Mouse (Mus musculus): Measurements from ENCODE around the gene Itih2. TPM values are rescaled to one million over a fixed set of nuclear protein-coding genes. Genes with fewer than 3 reads are reported as not detected.

The Itih2 gene
- polyA plus RNA-seq, 1 experiment from 2014 or later = 0.36 TPM

- WGBS = under 1% methylated on average over 28 of the region's 28 CpGs
- Histone ChIP-seq H3K9me3 (ENCODE audit: control insufficient read depth, low read length) (no peaks in the 10 kb centered on the region), H3K27me3 (ENCODE audit: control insufficient read depth, insufficient read depth, low read length) (no peaks in the 10 kb centered on the region), H3K9ac (ENCODE audit: low read length) (peak overlapping the region; percentile 89), H3K4me3 (ENCODE audit: low read depth, low read length) (peak overlapping the region; percentile 70), H3K4me1 (ENCODE audit: control insufficient read depth, insufficient read depth, low read length) (peaks cover 11% of the 10 kb centered on the region; the same call in 1 of the 2 replicates), H3K27ac (replicated peaks; ENCODE audit: low read depth, low read length) (peak overlapping the region; percentile 49), H3K4me2 (ENCODE audit: low read depth, severe bottlenecking) (peak overlapping the region; percentile 77), H3K36me3 (ENCODE audit: control insufficient read depth, insufficient read depth, low read length) (peaks cover 2% of the 10 kb centered on the region; the same call in 1 of the 2 replicates)
- DNase-seq (ENCODE audit: low spot score) (no peak), ATAC-seq (ENCODE audit: insufficient number of reproducible peaks, low FRiP score, low TSS enrichment, low read depth) (no peak; the same call in 1 of the 2 replicates)
Measured at GRCm38 (mm10) chr2:10079745-10080309, 51.4 kb downstream of the Itih2 start.

DNA sequence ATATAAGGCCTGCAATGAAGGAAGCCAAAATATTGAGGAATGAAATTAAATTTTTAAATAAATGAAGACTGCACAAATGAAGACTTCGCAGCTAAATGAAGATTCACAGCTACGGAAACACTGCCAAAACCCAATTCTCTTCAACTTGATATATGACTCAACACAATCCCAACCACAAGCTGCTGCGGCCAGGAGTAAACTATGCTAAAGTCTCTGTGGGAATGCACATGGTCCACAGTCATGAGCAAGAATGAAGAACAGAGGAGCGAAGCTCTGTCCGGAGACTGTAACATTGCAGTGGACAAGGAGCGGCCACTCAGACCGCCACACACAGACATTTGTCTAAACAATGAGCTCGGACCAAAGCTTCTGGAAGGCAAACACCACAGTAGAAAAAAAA, 54.5 kb downstream of the Itih2 start:
- no peak overlapping the region for H3K9ac ChIP-seq (ENCODE audit: low read length)
- H3K36me3 ChIP-seq (ENCODE audit: control insufficient read depth, insufficient read depth, low read length) = peaks cover 6% of the 10 kb centered on the region; the same call in 1 of the 2 replicates
- WGBS = 90% methylated on average over 8 of the region's 8 CpGs
- H3K4me2 ChIP-seq (ENCODE audit: low read depth, severe bottlenecking) = no peak overlapping the region
- H3K4me1 ChIP-seq (ENCODE audit: control insufficient read depth, insufficient read depth, low read length) = peaks cover 11% of the 10 kb centered on the region; the same call in 1 of the 2 replicates
- no peaks in the 10 kb centered on the region for H3K9me3 ChIP-seq (ENCODE audit: control insufficient read depth, low read length)
- H3K27ac ChIP-seq (replicated peaks; ENCODE audit: low read depth, low read length) = no peak overlapping the region
- H3K27me3 ChIP-seq (ENCODE audit: control insufficient read depth, insufficient read depth, low read length) = no peaks in the 10 kb centered on the region
- no peak for DNase-seq (ENCODE audit: low spot score)
- no peak for ATAC-seq (ENCODE audit: insufficient number of reproducible peaks, low FRiP score, low TSS enrichment, low read depth)
- H3K4me3 ChIP-seq (ENCODE audit: low read depth, low read length) = no peak overlapping the region

- Histone ChIP-seq H3K27ac (replicated peaks; ENCODE audit: low read depth, low read length) (no peak overlapping the region), H3K4me3 (ENCODE audit: low read depth, low read length) (no peak overlapping the region), H3K9ac (ENCODE audit: low read length) (no peak overlapping the region), H3K9me3 (ENCODE audit: control insufficient read depth, low read length) (no peaks in the 10 kb centered on the region), H3K36me3 (ENCODE audit: control insufficient read depth, insufficient read depth, low read length) (peaks cover 6% of the 10 kb centered on the region; the same call in 1 of the 2 replicates), H3K4me2 (ENCODE audit: low read depth, severe bottlenecking) (no peak overlapping the region), H3K4me1 (ENCODE audit: control insufficient read depth, insufficient read depth, low read length) (peaks cover 9% of the 10 kb centered on the region; the same call in 1 of the 2 replicates), H3K27me3 (ENCODE audit: control insufficient read depth, insufficient read depth, low read length) (no peaks in the 10 kb centered on the region)
- DNase-seq (ENCODE audit: low spot score) = no peak
- 84% methylated on average over 7 of the region's 7 CpGs for WGBS
- ATAC-seq (ENCODE audit: insufficient number of reproducible peaks, low FRiP score, low TSS enrichment, low read depth) = no peak
Measured at GRCm38 (mm10) chr2:10074470-10074869, 56.7 kb downstream of the Itih2 start.

- 71% methylated on average over 7 of the region's 7 CpGs for WGBS
- Histone ChIP-seq H3K4me3 (ENCODE audit: low read depth, low read length) (no peak overlapping the region), H3K27me3 (ENCODE audit: control insufficient read depth, insufficient read depth, low read length) (no peaks in the 10 kb centered on the region), H3K9me3 (ENCODE audit: control insufficient read depth, low read length) (no peaks in the 10 kb centered on the region), H3K4me2 (ENCODE audit: low read depth, severe bottlenecking) (no peak overlapping the region), H3K9ac (ENCODE audit: low read length) (no peak overlapping the region), H3K36me3 (ENCODE audit: control insufficient read depth, insufficient read depth, low read length) (peaks cover 15% of the 10 kb centered on the region), H3K4me1 (ENCODE audit: control insufficient read depth, insufficient read depth, low read length) (no peaks in the 10 kb centered on the region), H3K27ac (replicated peaks; ENCODE audit: low read depth, low read length) (no peak overlapping the region)
- DNase-seq (ENCODE audit: low spot score) (no peak), ATAC-seq (ENCODE audit: insufficient number of reproducible peaks, low FRiP score, low TSS enrichment, low read depth) (no peak)
Measured at GRCm38 (mm10) chr2:10071751-10072150, 59.4 kb downstream of the Itih2 start.

DNA sequence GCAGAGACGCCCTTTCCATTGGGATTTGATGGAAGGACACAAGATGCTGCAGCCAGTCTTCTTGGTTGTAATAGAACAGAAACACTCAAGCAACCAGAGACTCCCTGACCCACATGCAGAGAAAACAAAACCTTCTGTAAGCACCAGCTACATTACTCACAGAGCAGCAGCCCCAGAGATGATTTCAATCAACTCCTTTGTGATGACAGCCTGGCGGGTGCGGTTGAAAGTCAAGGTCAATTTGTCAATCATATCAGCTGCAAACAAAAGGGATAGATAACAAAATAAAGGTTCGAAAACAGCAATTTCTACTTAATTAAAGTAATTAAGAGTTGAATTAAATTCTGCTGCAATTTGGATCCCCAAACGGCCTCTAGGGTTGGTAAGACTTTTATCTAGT, 72.4 kb downstream of the Itih2 start:
- no peaks in the 10 kb centered on the region for H3K4me1 ChIP-seq (ENCODE audit: control insufficient read depth, insufficient read depth, low read length)
- no peak overlapping the region for H3K4me2 ChIP-seq (ENCODE audit: low read depth, severe bottlenecking)
- H3K36me3 ChIP-seq (ENCODE audit: control insufficient read depth, insufficient read depth, low read length) = peaks cover 16% of the 10 kb centered on the region; the same call in 1 of the 2 replicates
- DNase-seq (ENCODE audit: low spot score) (no peak), ATAC-seq (ENCODE audit: insufficient number of reproducible peaks, low FRiP score, low TSS enrichment, low read depth) (no peak)
- no peak overlapping the region for H3K27ac ChIP-seq (replicated peaks; ENCODE audit: low read depth, low read length)
- 93% methylated on average over 5 of the region's 5 CpGs for WGBS
- no peak overlapping the region for H3K4me3 ChIP-seq (ENCODE audit: low read depth, low read length)
- no peaks in the 10 kb centered on the region for H3K9me3 ChIP-seq (ENCODE audit: control insufficient read depth, low read length)
- H3K27me3 ChIP-seq (ENCODE audit: control insufficient read depth, insufficient read depth, low read length) = no peaks in the 10 kb centered on the region
- H3K9ac ChIP-seq (ENCODE audit: low read length) = no peak overlapping the region

- H3K4me1 ChIP-seq (ENCODE audit: control insufficient read depth, insufficient read depth, low read length) = peaks cover 5% of the 10 kb centered on the region; the same call in 1 of the 2 replicates
- no peak overlapping the region for H3K4me3 ChIP-seq (ENCODE audit: low read depth, low read length)
- DNase-seq (ENCODE audit: low spot score) = no peak
- no peak overlapping the region for H3K27ac ChIP-seq (replicated peaks; ENCODE audit: low read depth, low read length)
- no peaks in the 10 kb centered on the region for H3K27me3 ChIP-seq (ENCODE audit: control insufficient read depth, insufficient read depth, low read length)
- no peaks in the 10 kb centered on the region for H3K9me3 ChIP-seq (ENCODE audit: control insufficient read depth, low read length)
- 93% methylated on average over 1 of the region's 1 CpGs for WGBS
- peaks cover 5% of the 10 kb centered on the region; the same call in 1 of the 2 replicates for H3K36me3 ChIP-seq (ENCODE audit: control insufficient read depth, insufficient read depth, low read length)
- no peak overlapping the region for H3K4me2 ChIP-seq (ENCODE audit: low read depth, severe bottlenecking)
- ATAC-seq (ENCODE audit: insufficient number of reproducible peaks, low FRiP score, low TSS enrichment, low read depth) = no peak
- H3K9ac ChIP-seq (ENCODE audit: low read length) = no peak overlapping the region
Measured at GRCm38 (mm10) chr2:10051996-10052395, 79.2 kb downstream of the Itih2 start.

DNA sequence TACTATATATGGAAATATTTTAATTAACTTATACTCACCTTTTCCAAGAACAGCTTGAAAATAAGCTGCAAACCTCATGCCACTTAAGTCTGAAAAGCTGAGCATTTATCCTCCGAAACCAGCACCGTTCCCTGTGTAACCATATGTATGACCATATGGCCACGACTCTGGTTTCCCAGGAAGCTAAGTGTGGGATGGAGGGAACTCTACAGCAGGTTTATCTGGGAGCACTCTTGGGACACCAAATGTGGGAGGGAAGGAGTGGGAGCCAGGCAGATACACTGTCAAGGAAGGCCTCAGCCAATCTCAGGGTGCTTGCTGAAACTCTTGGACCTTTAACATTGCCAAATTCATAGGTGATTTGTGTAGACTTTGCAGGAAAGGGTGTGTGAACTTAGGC, 80.3 kb downstream of the Itih2 start:
- WGBS = 78% methylated on average over 3 of the region's 3 CpGs
- Histone ChIP-seq H3K9ac (ENCODE audit: low read length) (no peak overlapping the region), H3K9me3 (ENCODE audit: control insufficient read depth, low read length) (no peaks in the 10 kb centered on the region), H3K27me3 (ENCODE audit: control insufficient read depth, insufficient read depth, low read length) (no peaks in the 10 kb centered on the region), H3K4me2 (ENCODE audit: low read depth, severe bottlenecking) (no peak overlapping the region), H3K4me1 (ENCODE audit: control insufficient read depth, insufficient read depth, low read length) (peaks cover 5% of the 10 kb centered on the region; the same call in 1 of the 2 replicates), H3K36me3 (ENCODE audit: control insufficient read depth, insufficient read depth, low read length) (peaks cover 5% of the 10 kb centered on the region; the same call in 1 of the 2 replicates), H3K4me3 (ENCODE audit: low read depth, low read length) (no peak overlapping the region), H3K27ac (replicated peaks; ENCODE audit: low read depth, low read length) (no peak overlapping the region)
- ATAC-seq (ENCODE audit: insufficient number of reproducible peaks, low FRiP score, low TSS enrichment, low read depth) (no peak), DNase-seq (ENCODE audit: low spot score) (no peak)

DNA sequence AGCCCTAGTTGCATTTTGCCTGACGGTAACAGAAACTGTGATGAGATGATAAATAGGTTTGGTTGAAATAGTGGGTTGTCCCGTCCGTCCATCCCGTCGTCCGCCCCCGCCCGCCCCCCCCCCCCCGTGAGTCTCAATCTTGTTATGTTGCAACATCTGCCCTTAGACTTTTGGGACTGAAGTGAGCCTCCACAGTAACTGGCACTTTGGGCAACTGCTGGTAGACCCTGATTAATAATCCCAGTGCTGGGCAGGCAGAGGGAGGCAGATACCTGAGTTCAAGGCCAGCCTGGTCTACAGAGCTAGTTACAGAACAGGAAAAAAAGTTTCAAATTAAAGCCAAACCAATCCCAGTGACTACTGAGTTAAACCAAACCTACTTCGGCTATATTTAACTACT, 81.7 kb downstream of the Itih2 start:
- DNase-seq (ENCODE audit: low spot score) (no peak), ATAC-seq (ENCODE audit: insufficient number of reproducible peaks, low FRiP score, low TSS enrichment, low read depth) (no peak)
- Histone ChIP-seq H3K4me3 (ENCODE audit: low read depth, low read length) (peak overlapping the region; percentile 97), H3K27me3 (ENCODE audit: control insufficient read depth, insufficient read depth, low read length) (no peaks in the 10 kb centered on the region), H3K9ac (ENCODE audit: low read length) (no peak overlapping the region), H3K9me3 (ENCODE audit: control insufficient read depth, low read length) (no peaks in the 10 kb centered on the region), H3K4me2 (ENCODE audit: low read depth, severe bottlenecking) (peak overlapping the region; percentile 57), H3K36me3 (ENCODE audit: control insufficient read depth, insufficient read depth, low read length) (peaks cover 5% of the 10 kb centered on the region; the same call in 1 of the 2 replicates), H3K27ac (replicated peaks; ENCODE audit: low read depth, low read length) (no peak overlapping the region), H3K4me1 (ENCODE audit: control insufficient read depth, insufficient read depth, low read length) (peaks cover 5% of the 10 kb centered on the region; the same call in 1 of the 2 replicates)
- WGBS = 11% methylated on average over 10 of the region's 10 CpGs
